Mouse (Mus musculus): Measurements from ENCODE around the gene Alg12.
A peak's percentile ranks its signal among the peaks of the same experiment; 100 is the strongest.
"Not testable (repeated sequence)": the region's sequence is repeated elsewhere in the genome, so short reads cannot be mapped to it uniquely, and the experiment has no call there.

The Alg12 gene

GRCm38 (mm10) chr15:88830696-88831095 lies 11.6 kb upstream of the Alg12 start:
- no peak for DNase-seq

DNA sequence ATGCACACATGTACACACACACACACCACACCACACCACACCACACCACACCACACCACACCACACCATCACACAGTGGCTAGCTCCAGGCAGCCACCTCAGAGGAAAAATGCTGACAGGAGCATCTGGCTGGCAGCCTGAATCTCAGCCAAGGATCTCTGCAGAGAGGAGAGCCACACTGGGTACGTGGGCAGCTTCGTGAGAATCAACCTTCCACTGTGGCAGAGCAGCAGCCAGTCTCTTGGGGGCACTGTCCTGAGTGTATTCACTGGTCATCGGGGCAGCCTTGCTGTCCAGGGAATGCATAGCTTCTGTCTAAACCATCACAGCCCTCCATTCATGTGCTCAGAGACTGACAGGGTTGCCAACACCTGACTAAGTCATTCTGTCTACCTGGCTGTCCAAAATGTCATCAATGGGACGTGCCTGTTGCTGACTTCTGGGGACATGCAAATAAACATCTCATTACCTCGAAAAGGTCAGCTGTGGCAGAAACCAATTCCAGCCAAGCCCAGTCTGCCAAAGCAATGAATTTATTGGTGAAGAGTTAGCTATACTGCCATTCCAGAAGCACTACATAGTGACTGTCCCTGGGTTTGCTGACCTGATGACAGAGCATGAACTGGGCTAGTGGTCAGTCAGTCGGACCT lies 10.8 kb upstream of the Alg12 start:
- no peak for DNase-seq

DNA sequence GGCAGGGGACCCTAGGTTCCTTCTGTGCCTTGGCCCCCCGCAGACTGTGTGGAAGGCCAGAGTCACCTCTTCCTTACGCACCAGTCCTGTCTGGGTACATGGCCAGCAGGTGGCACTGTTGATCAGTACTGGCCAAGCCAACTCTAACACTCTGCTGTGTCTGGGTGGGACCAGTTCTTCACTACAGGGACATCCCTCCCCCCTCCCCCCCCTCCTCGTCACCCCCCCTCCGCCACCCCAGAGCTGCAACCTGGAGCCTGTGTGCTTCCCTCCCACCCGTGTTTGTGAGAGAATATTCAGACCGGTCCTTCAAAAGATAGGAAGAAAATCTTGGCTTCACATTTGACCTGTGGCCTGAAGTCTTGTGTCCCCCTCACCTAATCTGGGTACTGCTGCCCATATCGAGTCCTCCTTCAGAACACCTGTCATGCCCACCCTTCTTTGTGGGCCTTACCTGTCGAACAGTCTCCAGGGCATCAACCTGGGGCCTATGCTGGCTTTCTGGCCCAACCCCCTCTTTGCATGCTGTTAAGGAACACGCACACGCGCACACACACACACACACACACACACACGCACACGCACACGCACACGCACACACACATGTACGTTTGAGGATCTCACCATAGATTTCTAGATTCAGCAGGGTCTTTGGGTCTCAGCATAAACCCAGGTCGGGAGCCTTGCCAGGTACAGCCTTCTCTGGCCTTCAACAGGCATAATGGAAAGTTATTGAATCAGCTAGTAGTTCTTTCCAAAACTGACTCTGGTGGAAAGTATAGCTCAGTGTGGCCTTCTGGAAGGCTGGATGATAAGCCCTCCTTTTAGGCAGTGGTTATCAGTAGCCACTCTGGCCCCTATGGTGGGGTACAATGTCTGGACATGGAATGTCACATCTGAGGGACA lies 9.9 kb upstream of the Alg12 start:
- peak; percentile 88 for DNase-seq

GRCm38 (mm10) chr15:88827991-88828799 lies 9.1 kb upstream of the Alg12 start:
- DNase-seq, result peak; percentile 64

DNA sequence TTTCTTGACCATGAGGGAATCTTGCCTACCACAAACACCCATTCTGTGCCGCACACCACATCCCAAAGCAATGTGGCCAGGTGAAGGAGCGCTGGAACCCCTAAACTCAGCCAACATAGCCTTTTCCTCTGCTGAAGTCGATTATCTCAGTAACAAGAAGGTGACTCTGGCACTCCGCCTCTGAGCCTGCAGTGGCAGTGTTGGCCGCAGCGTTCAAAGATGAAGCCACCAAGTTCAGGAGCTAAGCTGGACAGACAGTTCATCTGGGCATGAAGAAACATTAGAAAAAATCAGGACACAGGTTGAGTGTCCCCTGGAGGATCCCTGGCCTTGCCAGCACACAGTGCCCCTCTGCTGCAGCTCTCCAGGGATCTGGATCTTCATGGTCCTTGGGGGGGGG lies 8.3 kb upstream of the Alg12 start:
- DNase-seq, result no peak

DNA sequence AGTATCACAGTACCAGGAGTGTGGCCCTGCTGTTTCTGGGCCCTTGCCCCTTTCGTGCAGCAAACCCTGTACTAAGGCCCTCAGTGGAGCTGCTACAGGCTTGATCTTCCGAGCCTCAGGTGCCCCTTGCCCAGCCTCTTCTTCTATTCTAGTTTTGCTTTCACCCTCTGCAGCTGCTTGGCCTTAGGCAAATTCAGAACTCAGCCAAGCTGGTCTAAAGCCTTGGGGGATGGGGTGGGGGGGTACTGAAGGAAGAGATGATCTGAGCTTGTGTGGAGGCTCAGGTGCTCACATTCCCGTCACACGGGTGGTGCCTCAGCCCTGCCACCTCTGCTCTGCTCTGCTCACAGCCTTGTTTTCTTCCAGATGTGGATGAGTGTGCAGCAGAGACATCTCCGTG lies 4.3 kb upstream of the Alg12 start:
- no peak for DNase-seq

GRCm38 (mm10) chr15:88822513-88822912 lies 3.4 kb upstream of the Alg12 start:
- no peak for DNase-seq

DNA sequence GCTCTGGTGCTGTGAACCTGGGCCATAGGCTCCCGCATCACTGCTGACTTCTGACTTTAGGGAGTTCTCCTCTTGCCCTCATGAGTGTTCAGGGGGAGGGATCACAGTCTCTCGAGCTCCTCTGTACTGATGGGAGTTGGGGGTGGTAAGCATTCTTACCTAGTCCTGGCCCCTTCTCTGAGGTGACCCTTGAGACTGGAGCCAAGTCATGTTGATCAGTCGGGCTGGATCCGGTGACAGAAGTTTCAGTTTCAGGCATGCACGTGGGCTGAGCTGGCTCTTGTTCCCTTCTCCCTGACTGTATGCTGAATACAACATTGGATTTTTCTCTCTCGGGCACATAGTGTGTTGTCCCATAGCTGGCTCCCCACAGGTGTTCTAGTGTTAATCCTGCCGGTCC lies 2.3 kb upstream of the Alg12 start:
- no peak for DNase-seq

DNA sequence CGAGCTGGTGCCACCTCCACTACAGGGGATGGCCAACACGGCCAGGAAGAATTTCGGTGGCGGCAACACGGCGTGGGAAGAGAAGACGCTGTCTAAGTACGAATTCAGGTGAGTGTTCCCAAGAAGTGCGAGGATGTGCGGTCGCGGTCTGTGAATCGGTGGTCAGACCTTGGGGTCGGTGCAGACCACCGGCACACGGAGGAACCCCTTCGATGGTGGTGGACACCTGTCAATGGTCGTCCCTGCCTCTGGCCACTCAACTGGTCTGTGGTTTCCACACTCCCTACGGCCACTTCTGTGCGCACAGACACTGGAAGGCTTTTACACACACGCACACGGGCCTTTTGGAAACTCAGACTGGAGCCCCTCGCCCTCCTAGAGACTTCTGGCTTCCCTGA lies 787 bp upstream of the Alg12 start:
- no peak for DNase-seq

DNA sequence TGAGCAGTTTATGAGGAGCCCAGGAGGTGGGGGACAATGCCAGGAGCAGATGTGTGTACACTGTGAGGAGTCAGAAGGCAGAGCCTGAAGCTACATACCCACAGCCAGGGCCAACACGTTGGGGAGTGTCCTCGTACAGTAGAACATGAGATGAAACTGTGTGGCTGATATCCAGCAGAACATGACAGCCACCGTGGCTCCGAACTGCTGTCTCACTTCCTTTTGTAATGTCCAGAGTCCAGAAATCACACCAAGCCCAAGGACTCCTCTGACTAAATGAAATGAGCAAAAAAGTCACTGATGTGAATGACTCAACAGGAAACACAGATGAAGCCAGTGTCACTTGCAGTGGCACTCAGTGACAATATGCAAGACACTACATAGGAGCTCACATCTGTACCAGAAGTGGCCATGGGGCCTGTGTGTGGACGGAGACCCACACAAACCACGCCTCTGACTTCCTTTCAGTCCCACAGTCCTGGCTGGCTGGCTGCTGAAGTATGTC lies 3.9 kb downstream of the Alg12 start:
- no peak for DNase-seq

DNA sequence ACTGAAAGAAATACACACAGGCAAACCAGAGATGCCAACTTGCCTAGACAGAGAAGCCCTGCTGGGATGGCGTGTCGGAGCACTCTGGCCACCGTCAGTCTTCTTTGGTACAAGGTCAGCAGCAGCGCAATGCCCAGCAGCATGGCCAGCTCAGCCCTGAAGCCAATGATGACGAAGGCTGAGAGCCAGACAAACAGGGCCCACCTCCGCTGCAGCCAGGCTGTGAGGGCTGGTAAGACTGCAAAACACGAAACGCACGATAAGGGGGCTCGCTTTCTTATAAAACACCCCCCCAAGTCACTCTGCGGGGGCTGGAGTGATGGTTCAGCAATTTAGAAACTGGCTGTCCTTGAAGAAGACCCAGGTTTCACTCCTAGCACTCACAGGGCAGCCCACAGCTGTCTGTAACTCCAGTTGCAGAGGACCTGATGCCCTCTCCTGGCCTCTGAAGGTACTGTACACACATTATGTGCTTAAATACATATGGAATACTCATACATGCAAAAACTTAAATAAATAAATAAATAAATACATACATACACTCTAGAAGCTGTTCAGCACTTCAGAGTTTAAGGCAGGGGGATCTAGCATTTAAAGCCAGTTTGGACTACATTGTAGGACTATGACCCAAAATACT lies 4.6 kb downstream of the Alg12 start:
- DNase-seq, result peak; percentile 31

GRCm38 (mm10) chr15:88813873-88814272 lies 5.2 kb downstream of the Alg12 start:
- not testable (repeated sequence) for DNase-seq

DNA sequence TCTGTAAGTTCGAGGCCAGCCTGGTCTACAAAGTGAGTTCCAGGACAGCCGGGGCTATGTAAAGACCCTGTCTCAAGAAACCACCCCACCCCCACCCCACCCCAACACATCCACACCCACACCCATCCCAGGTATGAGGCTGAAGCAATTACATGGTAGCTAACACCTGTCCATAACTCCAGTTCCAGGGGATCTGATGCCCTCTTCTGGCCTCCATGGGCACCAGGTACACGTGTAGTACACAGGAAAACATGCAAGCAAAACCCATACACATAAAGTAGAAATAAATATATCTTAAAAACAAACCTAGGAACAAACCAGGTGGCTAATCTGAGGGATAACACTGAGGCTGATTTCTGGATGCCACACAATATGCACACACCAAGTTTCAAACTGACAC lies 5.9 kb downstream of the Alg12 start:
- no peak for DNase-seq

DNA sequence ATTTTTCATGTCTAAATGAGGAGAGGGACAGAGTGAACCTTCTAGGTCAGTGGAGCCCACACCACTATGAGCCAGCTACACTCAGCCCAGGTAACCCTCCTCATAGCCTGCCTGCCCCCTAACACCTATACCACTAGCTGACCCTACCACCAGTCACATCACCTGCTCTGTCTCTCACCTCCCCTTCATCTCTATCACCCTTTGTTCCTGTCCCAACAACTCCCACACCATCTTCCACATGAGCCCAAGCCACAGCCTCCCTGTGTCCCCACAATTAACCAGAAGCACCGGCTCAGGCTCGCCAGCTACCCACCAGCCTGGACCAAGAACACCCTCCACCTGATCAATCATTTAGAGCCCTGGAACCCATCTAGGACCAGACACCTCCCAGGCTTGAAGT lies 8.7 kb downstream of the Alg12 start:
- DNase-seq, result no peak

GRCm38 (mm10) chr15:88808121-88808520 lies 11.0 kb downstream of the Alg12 start:
- no peak for DNase-seq

DNA sequence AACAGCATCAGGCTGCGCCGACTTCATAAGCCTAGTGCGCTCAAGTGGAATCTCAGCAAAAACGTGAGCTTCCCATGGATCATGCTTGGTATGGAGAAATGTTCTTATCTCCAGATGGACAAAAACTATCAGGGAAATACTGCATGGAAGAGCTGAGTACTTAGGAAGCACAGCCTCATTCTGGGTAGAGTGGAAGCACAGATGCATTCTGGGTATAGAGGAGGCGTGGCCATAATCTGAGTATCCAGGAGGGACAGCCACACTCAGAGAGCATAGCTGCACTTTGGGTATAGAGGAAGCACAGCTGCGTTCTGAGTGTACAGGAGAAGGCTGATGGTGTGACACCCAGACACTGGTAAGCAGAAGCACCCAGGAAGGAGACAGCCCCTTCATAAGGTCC lies 16.8 kb downstream of the Alg12 start:
- DNase-seq, result no peak

- no peak for DNase-seq
Measured at GRCm38 (mm10) chr15:88801903-88802302, 17.2 kb downstream of the Alg12 start.

- DNase-seq, result no peak
Measured at GRCm38 (mm10) chr15:88800921-88801354, 18.2 kb downstream of the Alg12 start.

DNA sequence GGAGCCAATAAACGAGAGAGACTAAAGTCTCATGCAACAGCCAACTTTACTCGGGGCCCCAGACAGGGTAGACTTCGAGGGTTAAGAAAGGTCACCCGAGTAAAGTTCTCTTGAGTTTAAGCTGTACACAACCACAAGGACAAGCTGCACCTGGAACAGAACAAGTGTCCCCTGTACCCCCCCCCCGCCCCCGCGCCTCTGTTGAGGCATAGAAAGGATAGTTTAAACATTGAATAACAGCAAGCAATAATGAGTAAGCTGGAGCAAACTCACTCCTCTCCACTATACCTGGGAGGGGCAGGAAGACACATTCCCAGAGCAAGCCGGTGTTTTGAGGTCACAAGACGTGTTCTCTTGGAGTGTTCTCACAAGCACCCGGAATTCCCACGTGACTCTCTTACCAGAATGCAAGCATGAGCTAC lies 19.2 kb downstream of the Alg12 start:
- DNase-seq, result no peak

- not testable (repeated sequence) for DNase-seq
Measured at GRCm38 (mm10) chr15:88794729-88795128, 24.4 kb downstream of the Alg12 start.

DNA sequence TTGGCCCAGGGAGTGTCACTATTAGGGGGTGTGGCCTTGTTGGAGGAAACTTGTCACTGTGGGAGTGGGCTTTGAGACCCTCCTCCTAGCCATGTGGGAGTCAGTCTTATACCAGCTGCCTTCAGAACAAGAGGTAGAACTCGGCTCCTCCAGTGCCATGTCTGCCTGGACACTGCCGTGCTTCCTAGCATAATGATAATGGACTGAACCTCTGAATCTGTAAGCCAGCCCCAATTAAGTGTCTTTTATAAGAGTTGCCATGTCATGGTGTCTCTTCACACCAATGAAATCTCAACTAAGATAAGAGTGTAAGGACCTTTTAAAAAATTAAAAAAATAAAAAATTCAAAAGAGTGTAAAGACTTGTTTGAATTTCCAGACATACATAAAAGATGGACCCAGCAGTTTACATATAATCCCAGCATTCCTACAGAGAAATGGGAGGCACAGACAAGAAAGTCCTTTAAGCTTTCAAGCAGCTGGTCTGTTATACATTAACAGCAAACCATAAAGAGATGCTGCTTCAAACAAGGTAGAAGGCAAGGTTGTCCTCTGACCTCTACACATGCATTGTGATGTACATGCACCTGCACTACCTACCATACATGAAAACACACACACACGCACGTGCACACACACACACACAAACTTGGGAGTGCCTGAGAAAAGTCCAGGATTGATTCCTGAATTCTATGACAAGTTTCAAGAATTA lies 26.8 kb downstream of the Alg12 start:
- DNase-seq, result no peak

GRCm38 (mm10) chr15:88774630-88775029 lies 44.5 kb downstream of the Alg12 start:
- DNase-seq, result not testable (repeated sequence)

All from thymus, postnatal 14 days (tissue).